Mouse (Mus musculus) erythroblast, embryonic 14.5 days (primary cell): ENCODE results near the gene Ano4.

Source experiments
- GATA1 ChIP-seq: IDR thresholded peaks from 2 replicates; pipeline ENCODE4 v1.6.1; 2012; ENCODE audit warnings: low read length, inconsistent platforms, mixed read lengths
- TAL1 ChIP-seq: IDR thresholded peaks from 3 replicates; pipeline ENCODE4 v1.6.1; 2012; ENCODE audit warnings: low read length, inconsistent platforms, mixed read lengths

DNA sequence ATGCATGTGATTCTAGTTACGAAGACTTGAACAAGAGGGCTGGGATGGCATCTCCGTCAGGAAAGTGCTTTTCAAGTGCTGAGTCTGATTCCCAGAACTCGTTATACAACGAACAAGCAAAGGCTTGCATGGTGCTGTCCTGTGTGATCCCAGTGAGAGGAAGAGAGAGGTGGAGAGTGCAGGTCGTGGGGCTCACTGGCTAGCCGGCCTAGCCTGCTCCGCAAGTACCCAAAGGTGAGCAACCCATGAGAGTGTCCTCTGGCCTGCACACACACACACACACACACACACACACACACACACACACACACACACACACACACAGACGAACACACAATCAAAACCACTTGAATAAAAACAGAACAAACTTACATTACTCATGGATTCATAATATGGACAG lies 15.7 kb downstream of the Ano4 start:
- TF ChIP-seq GATA1 (no peak), TAL1 (no peak)
